21 mouse cellular contexts compared by ENCODE assay signal in the genomic region with DNA sequence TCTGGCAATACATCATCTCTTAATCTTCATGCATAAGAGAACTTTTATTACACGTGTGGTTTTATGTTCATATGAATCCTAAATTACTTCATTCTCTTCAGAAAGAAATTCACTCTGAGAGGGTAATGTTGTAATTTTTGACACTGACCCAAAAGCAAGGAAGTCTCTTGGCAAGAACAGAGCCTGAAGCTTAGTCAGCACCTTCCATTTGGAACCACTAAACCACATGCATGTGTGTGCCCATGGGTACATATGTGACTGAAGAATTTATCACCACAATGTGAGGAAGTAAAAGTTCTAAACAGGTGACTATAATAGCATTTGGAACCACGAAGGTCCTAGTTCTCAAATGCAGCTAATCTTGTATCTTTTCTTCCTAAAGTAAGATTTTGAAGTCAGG.
"Had no signal": no experiment of that assay in that cellular context is flagged by ENCODE, and none has a peak within 500 bp of the region (broad histone marks: within the 10 kb centered on the region; RNA-seq: fewer than 3 reads in every experiment).

No protein-coding gene starts in this region.

- H3K27ac ChIP-seq: kidney, postnatal 0 days; layer of hippocampus, adult 2 months; limb, embryonic 10.5 days; limb, embryonic 13.5 days; liver, embryonic 12.5 days; liver, embryonic 15.5 days; lung, embryonic 15.5 days; neural tube, embryonic 13.5 days; stomach, embryonic 15.5 days had no signal

- ATAC-seq: liver, embryonic 12.5 days had no signal

- DNase-seq: kidney, postnatal 25 days; layer of hippocampus, adult 9-11 months; liver; lung, adult 18-20 months; lung, postnatal 10 days; lung, postnatal 4 days; midbrain, embryonic 14.5 days; retina, postnatal 1 day; right cerebral cortex, postnatal 25 days; spleen, adult 18-20 months; thymus, postnatal 36 days had no signal

- H3K4me1 ChIP-seq: limb, embryonic 10.5 days; limb, embryonic 13.5 days; liver, embryonic 12.5 days; liver, embryonic 15.5 days; lung, embryonic 15.5 days; neural tube, embryonic 13.5 days; stomach, embryonic 15.5 days had no signal

- H3K27me3 ChIP-seq: limb, embryonic 13.5 days; liver, embryonic 12.5 days; liver, embryonic 15.5 days; lung, embryonic 15.5 days; neural tube, embryonic 13.5 days; stomach, embryonic 15.5 days had no signal

- H3K36me3 ChIP-seq: limb, embryonic 10.5 days; limb, embryonic 13.5 days; liver, embryonic 12.5 days; liver, embryonic 15.5 days; lung, embryonic 15.5 days; neural tube, embryonic 13.5 days; stomach, embryonic 15.5 days had no signal

- H3K4me3 ChIP-seq: layer of hippocampus, adult 2 months; limb, embryonic 10.5 days; limb, embryonic 13.5 days; liver, embryonic 12.5 days; liver, embryonic 15.5 days; lung, embryonic 15.5 days; neural tube, embryonic 13.5 days; stomach, embryonic 15.5 days had no signal

- H3K4me2 ChIP-seq: limb, embryonic 13.5 days; liver, embryonic 12.5 days; liver, embryonic 15.5 days; lung, embryonic 15.5 days; midbrain, embryonic 11.5 days; neural tube, embryonic 13.5 days; stomach, embryonic 15.5 days had no signal

- H3K9me3 ChIP-seq: limb, embryonic 10.5 days; limb, embryonic 13.5 days; liver, embryonic 12.5 days; liver, embryonic 15.5 days; lung, embryonic 15.5 days; neural tube, embryonic 13.5 days; stomach, embryonic 15.5 days had no signal

- H3K9ac ChIP-seq: limb, embryonic 13.5 days; liver, embryonic 12.5 days; liver, embryonic 15.5 days; lung, embryonic 15.5 days; neural tube, embryonic 13.5 days; stomach, embryonic 15.5 days had no signal
